Mouse (Mus musculus) midbrain, embryonic 12.5 days (tissue): ENCODE results near the gene Uri1. TPM values are rescaled to one million over a fixed set of nuclear protein-coding genes. Genes with fewer than 3 reads are reported as not detected.

Experiments used
- ATAC-seq: fragments of 200-750 bp; cut with Nextera tagmentation; 2 replicates; pipeline ENCODE4 v1.8.0; 2017; ENCODE audit warnings: low read depth, moderate TSS enrichment, moderate library complexity; ENCODE audit not compliant: low FRiP score
- H3K27ac ChIP-seq: fragments of 300-500 bp; sonication (generic); replicated peaks from 2 replicates; pipeline ENCODE4 v1.5.1; 2016; ENCODE audit warnings: mild to moderate bottlenecking
- H3K27me3 ChIP-seq: fragments of 300-500 bp; sonication (generic); 2 replicates; pipeline ENCODE4 v1.6.1; 2016; ENCODE audit warnings: mild to moderate bottlenecking
- H3K36me3 ChIP-seq: fragments of 300-500 bp; sonication (generic); 2 replicates; pipeline ENCODE4 v1.6.1; 2016
- H3K4me1 ChIP-seq: fragments of 300-500 bp; sonication (generic); 2 replicates; pipeline ENCODE4 v1.6.1; 2016
- H3K4me2 ChIP-seq: fragments of 300-500 bp; sonication (generic); replicated peaks from 2 replicates; pipeline ENCODE4 v1.6.1; 2016; ENCODE audit warnings: mild to moderate bottlenecking, moderate library complexity
- H3K4me3 ChIP-seq: fragments of 300-500 bp; sonication (generic); 2 replicates; pipeline ENCODE4 v1.5.1; 2016; ENCODE audit warnings: mild to moderate bottlenecking
- H3K9ac ChIP-seq: fragments of 300-500 bp; sonication (generic); replicated peaks from 2 replicates; pipeline ENCODE4 v1.6.1; 2016; ENCODE audit warnings: mild to moderate bottlenecking, moderate library complexity
- H3K9me3 ChIP-seq: fragments of 300-500 bp; sonication (generic); 2 replicates; pipeline ENCODE4 v1.6.1; 2016; ENCODE audit warnings: mild to moderate bottlenecking
- WGBS: fragments of 180-500 bp; shearing (Covaris S2); methylation state at CpG from one replicate; pipeline ENCODE4 v1.1.7; 2016; 5-methylcytosine and 5-hydroxymethylcytosine counted together
- polyA plus RNA-seq: library from polyadenylated mRNA; unstranded; fragments of >200 nt; fragmentation: Nextera tagmentation; extraction: Ambion mirVana; gene quantifications from 2 replicates; pipeline ENCODE4 v1.2.1, GENCODE M21; 2016

Gene Uri1
- polyA plus RNA-seq, 1 experiment from 2014 or later: 44.4 TPM

- Histone ChIP-seq H3K9me3 (no peaks in the 10 kb centered on the region), H3K27ac (no peak overlapping the region), H3K9ac (no peak overlapping the region), H3K36me3 (no peaks in the 10 kb centered on the region), H3K4me2 (no peak overlapping the region), H3K27me3 (no peaks in the 10 kb centered on the region), H3K4me1 (no peaks in the 10 kb centered on the region), H3K4me3 (no peak overlapping the region)
- 93% methylated on average over 4 of the region's 4 CpGs for WGBS
- ATAC-seq: no peak
These were observed 7.8 kb upstream of the Uri1 start for GRCm38 (mm10) chr7:38031183-38031582.

GRCm38 (mm10) chr7:38030606-38031005, 7.3 kb upstream of the Uri1 start:
- Histone ChIP-seq H3K9ac (no peak overlapping the region), H3K36me3 (no peaks in the 10 kb centered on the region), H3K27ac (no peak overlapping the region), H3K27me3 (no peaks in the 10 kb centered on the region), H3K4me2 (no peak overlapping the region), H3K4me1 (no peaks in the 10 kb centered on the region), H3K9me3 (no peaks in the 10 kb centered on the region), H3K4me3 (no peak overlapping the region)
- 29% methylated on average over 6 of the region's 6 CpGs for WGBS
- no peak for ATAC-seq

- no peak for ATAC-seq
- H3K27me3 ChIP-seq: no peaks in the 10 kb centered on the region
- no peak overlapping the region for H3K9ac ChIP-seq
- H3K9me3 ChIP-seq: no peaks in the 10 kb centered on the region
- no peak overlapping the region for H3K4me3 ChIP-seq
- H3K4me2 ChIP-seq: no peak overlapping the region
- no peak overlapping the region for H3K27ac ChIP-seq
- H3K36me3 ChIP-seq: no peaks in the 10 kb centered on the region
- H3K4me1 ChIP-seq: no peaks in the 10 kb centered on the region
- 73% methylated on average over 2 of the region's 2 CpGs for WGBS
These were observed 6.6 kb upstream of the Uri1 start for GRCm38 (mm10) chr7:38029986-38030385.

- no peak overlapping the region for H3K4me3 ChIP-seq
- H3K27ac ChIP-seq: no peak overlapping the region
- no peak overlapping the region for H3K4me2 ChIP-seq
- H3K27me3 ChIP-seq: no peaks in the 10 kb centered on the region
- no peaks in the 10 kb centered on the region for H3K4me1 ChIP-seq
- no peaks in the 10 kb centered on the region for H3K36me3 ChIP-seq
- WGBS: 62% methylated on average over 5 of the region's 5 CpGs
- no peak for ATAC-seq
- no peaks in the 10 kb centered on the region for H3K9me3 ChIP-seq
- no peak overlapping the region for H3K9ac ChIP-seq
These were observed 5.7 kb upstream of the Uri1 start for GRCm38 (mm10) chr7:38029083-38029482.

GRCm38 (mm10) chr7:38027940-38028600, 4.7 kb upstream of the Uri1 start:
- H3K27ac ChIP-seq: no peak overlapping the region
- WGBS: 85% methylated on average over 7 of the region's 7 CpGs
- H3K36me3 ChIP-seq: no peaks in the 10 kb centered on the region
- no peaks in the 10 kb centered on the region for H3K4me1 ChIP-seq
- H3K27me3 ChIP-seq: no peaks in the 10 kb centered on the region
- H3K9ac ChIP-seq: no peak overlapping the region
- H3K4me2 ChIP-seq: no peak overlapping the region
- no peaks in the 10 kb centered on the region for H3K9me3 ChIP-seq
- H3K4me3 ChIP-seq: no peak overlapping the region
- ATAC-seq: no peak

- WGBS: 81% methylated on average over 4 of the region's 4 CpGs
- Histone ChIP-seq H3K4me1 (no peaks in the 10 kb centered on the region), H3K9me3 (no peaks in the 10 kb centered on the region), H3K9ac (no peak overlapping the region), H3K4me2 (no peak overlapping the region), H3K36me3 (no peaks in the 10 kb centered on the region), H3K27ac (no peak overlapping the region), H3K4me3 (no peak overlapping the region), H3K27me3 (no peaks in the 10 kb centered on the region)
- no peak for ATAC-seq
These were observed 1.5 kb upstream of the Uri1 start for GRCm38 (mm10) chr7:38024839-38025238.

- H3K9ac ChIP-seq: peak overlapping the region; percentile 77; the same call in 1 of the 2 replicates
- peak overlapping the region; percentile 81 for H3K4me3 ChIP-seq
- H3K27ac ChIP-seq: no peak overlapping the region; the same call in 1 of the 2 replicates
- no peaks in the 10 kb centered on the region for H3K36me3 ChIP-seq
- H3K27me3 ChIP-seq: no peaks in the 10 kb centered on the region
- WGBS: 45% methylated on average over 2 of the region's 2 CpGs
- ATAC-seq: peak; percentile 62
- peak overlapping the region; percentile 65 for H3K4me2 ChIP-seq
- H3K4me1 ChIP-seq: no peaks in the 10 kb centered on the region
- no peaks in the 10 kb centered on the region for H3K9me3 ChIP-seq
These were observed 3.6 kb downstream of the Uri1 start for GRCm38 (mm10) chr7:38019770-38020169.

GRCm38 (mm10) chr7:38019369-38019749, 4.0 kb downstream of the Uri1 start:
- under 1% methylated on average over 43 of the region's 49 CpGs for WGBS
- Histone ChIP-seq H3K9me3 (no peaks in the 10 kb centered on the region), H3K4me2 (peak overlapping the region; percentile 65), H3K4me3 (peak overlapping the region; percentile 81), H3K27me3 (no peaks in the 10 kb centered on the region), H3K9ac (peak overlapping the region; percentile 77), H3K4me1 (no peaks in the 10 kb centered on the region), H3K27ac (peak overlapping the region; percentile 91), H3K36me3 (no peaks in the 10 kb centered on the region)
- ATAC-seq: peak; percentile 96

GRCm38 (mm10) chr7:38018416-38019368, 4.7 kb downstream of the Uri1 start:
- H3K9ac ChIP-seq: peak overlapping the region; percentile 77
- H3K4me2 ChIP-seq: peak overlapping the region; percentile 65
- under 1% methylated on average over 67 of the region's 67 CpGs for WGBS
- H3K4me3 ChIP-seq: peak overlapping the region; percentile 81
- peak; percentile 81 for ATAC-seq
- H3K27me3 ChIP-seq: no peaks in the 10 kb centered on the region
- no peaks in the 10 kb centered on the region for H3K4me1 ChIP-seq
- peak overlapping the region; percentile 91 for H3K27ac ChIP-seq
- no peaks in the 10 kb centered on the region for H3K36me3 ChIP-seq
- no peaks in the 10 kb centered on the region for H3K9me3 ChIP-seq

GRCm38 (mm10) chr7:38015356-38015755, 8.0 kb downstream of the Uri1 start:
- H3K4me2 ChIP-seq: no peak overlapping the region
- H3K27ac ChIP-seq: no peak overlapping the region
- H3K9me3 ChIP-seq: no peaks in the 10 kb centered on the region
- 77% methylated on average over 5 of the region's 5 CpGs for WGBS
- H3K27me3 ChIP-seq: no peaks in the 10 kb centered on the region
- no peak overlapping the region for H3K9ac ChIP-seq
- H3K36me3 ChIP-seq: no peaks in the 10 kb centered on the region
- no peak overlapping the region for H3K4me3 ChIP-seq
- ATAC-seq: no peak
- no peaks in the 10 kb centered on the region for H3K4me1 ChIP-seq

- no peak for ATAC-seq
- 93% methylated on average over 3 of the region's 3 CpGs for WGBS
- Histone ChIP-seq H3K27ac (no peak overlapping the region), H3K36me3 (no peaks in the 10 kb centered on the region), H3K9ac (no peak overlapping the region), H3K27me3 (no peaks in the 10 kb centered on the region), H3K4me3 (no peak overlapping the region), H3K9me3 (no peaks in the 10 kb centered on the region), H3K4me2 (no peak overlapping the region), H3K4me1 (no peaks in the 10 kb centered on the region)
These were observed 9.4 kb downstream of the Uri1 start for GRCm38 (mm10) chr7:38013946-38014345.

GRCm38 (mm10) chr7:38012811-38013210, 10.5 kb downstream of the Uri1 start:
- no peak for ATAC-seq
- no peaks in the 10 kb centered on the region for H3K4me1 ChIP-seq
- H3K9me3 ChIP-seq: no peaks in the 10 kb centered on the region
- H3K4me3 ChIP-seq: no peak overlapping the region
- H3K27me3 ChIP-seq: no peaks in the 10 kb centered on the region
- H3K27ac ChIP-seq: no peak overlapping the region
- WGBS: 97% methylated on average over 4 of the region's 4 CpGs
- no peak overlapping the region for H3K9ac ChIP-seq
- no peak overlapping the region for H3K4me2 ChIP-seq
- H3K36me3 ChIP-seq: no peaks in the 10 kb centered on the region
